Mouse (Mus musculus): ENCODE data around the gene Spdya.
"Not testable (repeated sequence)": the region's sequence is repeated elsewhere in the genome, so short reads cannot be mapped to it uniquely, and the experiment has no call there.

Spdya gene

GRCm38 (mm10) chr17:71633350-71633749 lies 81.5 kb downstream of the Spdya start:
- DNase-seq (ENCODE audit: low spot score in 2 of 2) = no peak

GRCm38 (mm10) chr17:71636786-71637185 lies 84.9 kb downstream of the Spdya start:
- DNase-seq (ENCODE audit: low spot score in 2 of 2) = no peak

GRCm38 (mm10) chr17:71637750-71638265 lies 85.9 kb downstream of the Spdya start:
- DNase-seq (ENCODE audit: low spot score in 2 of 2) = no peak

- not testable (repeated sequence) for DNase-seq (ENCODE audit: low spot score in 2 of 2)
These were observed 87.2 kb downstream of the Spdya start for GRCm38 (mm10) chr17:71639056-71639455.
